Mouse (Mus musculus): ENCODE data around the gene Ap1m2.

DNA sequence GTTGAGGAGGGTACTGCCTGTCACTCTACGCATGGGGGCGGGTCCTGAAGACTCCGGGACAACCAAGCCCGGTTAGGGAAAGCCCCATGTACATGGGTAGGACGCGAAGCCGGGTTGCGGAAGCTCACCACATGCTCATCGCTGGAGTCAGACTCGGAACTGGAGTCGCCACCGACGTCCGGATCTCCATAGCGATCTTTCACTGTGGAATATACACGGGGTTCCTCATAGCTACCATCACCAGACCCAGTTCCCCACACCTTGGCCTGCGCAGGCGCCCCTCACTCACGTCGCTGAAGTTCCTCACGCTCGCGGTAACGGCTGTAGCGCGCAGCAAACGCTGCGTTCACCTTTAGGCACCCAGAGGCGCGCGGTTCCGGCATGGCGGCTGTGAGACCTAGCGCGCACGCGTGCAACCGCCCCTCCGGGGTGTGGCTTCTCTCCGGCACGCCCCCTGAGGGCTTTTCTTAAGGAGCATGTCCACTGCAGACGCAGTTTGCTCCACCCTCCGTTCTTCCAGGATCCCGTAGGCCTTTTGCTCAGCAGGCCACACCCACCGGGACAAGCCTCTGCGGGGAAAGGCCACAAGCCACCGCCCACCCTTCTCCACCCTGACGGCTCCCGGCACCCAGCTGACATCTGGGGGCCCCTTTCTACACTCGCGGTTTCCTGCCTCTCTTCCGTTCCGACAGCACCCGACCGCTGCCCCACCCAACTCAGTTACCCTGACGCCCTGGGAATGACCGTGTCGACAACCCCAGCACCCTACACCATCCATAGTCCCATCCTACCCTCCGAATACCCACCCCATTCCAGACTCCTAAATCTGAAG, 24.4 kb downstream of the Ap1m2 start, which contains the start of gene Kri1:
- TF ChIP-seq CTCF (IDR thresholded peaks at IDR 0.05; ENCODE audit: borderline replicate concordance, insufficient read depth, low read length), result no peak
- TF ChIP-seq POLR2A (IDR thresholded peaks at IDR 0.05; ENCODE audit: low read depth, low read length), result peak; percentile 96
